Mouse (Mus musculus) stomach, embryonic 16.5 days (tissue): ENCODE data around the gene Edf1. TPM values are rescaled to one million over a fixed set of nuclear protein-coding genes. Genes with fewer than 3 reads are reported as not detected.
A peak's percentile ranks its signal among the peaks of the same experiment; 100 is the strongest.

ENCODE experiments used
- ATAC-seq: fragments of 200-750 bp; cut with Nextera tagmentation; 2 replicates; pipeline ENCODE4 v1.8.0; 2017; ENCODE audit warnings: moderate number of reproducible peaks, moderate TSS enrichment; ENCODE audit not compliant: insufficient read depth, low FRiP score
- H3K27ac ChIP-seq: fragments of 300-500 bp; sonication (generic); 2 replicates; pipeline ENCODE4 v1.5.1; 2014; ENCODE audit warnings: low read length
- H3K27me3 ChIP-seq: fragments of 300-500 bp; sonication (generic); 2 replicates; pipeline ENCODE4 v1.6.1; 2014; ENCODE audit warnings: low read length, control low read depth, mixed read lengths; ENCODE audit not compliant: control insufficient read depth, insufficient read depth
- H3K36me3 ChIP-seq: fragments of 300-500 bp; sonication (generic); 2 replicates; pipeline ENCODE4 v1.6.1; 2014; ENCODE audit warnings: low read length; ENCODE audit not compliant: control insufficient read depth, insufficient read depth
- H3K4me1 ChIP-seq: fragments of 300-500 bp; sonication (generic); 2 replicates; pipeline ENCODE4 v1.6.1; 2014; ENCODE audit warnings: low read length, control low read depth, mixed read lengths; ENCODE audit not compliant: control insufficient read depth, insufficient read depth
- H3K4me2 ChIP-seq: fragments of 300-500 bp; sonication (generic); 2 replicates; pipeline ENCODE4 v1.6.1; 2014; ENCODE audit warnings: low read depth, low read length, mixed read lengths
- H3K4me3 ChIP-seq: fragments of 300-500 bp; sonication (generic); replicated peaks from 2 replicates; pipeline ENCODE4 v1.5.1; 2014; ENCODE audit warnings: mild to moderate bottlenecking, low read length
- H3K9ac ChIP-seq: fragments of 300-500 bp; sonication (generic); 2 replicates; pipeline ENCODE4 v1.6.1; 2014; ENCODE audit warnings: low read length
- H3K9me3 ChIP-seq: fragments of 300-500 bp; sonication (generic); replicated peaks from 2 replicates; pipeline ENCODE4 v1.6.1; 2016; ENCODE audit warnings: low read length, control low read depth; ENCODE audit not compliant: control insufficient read depth
- WGBS: fragments of 180-500 bp; shearing (Covaris S2); extraction: QIAGEN DNeasy Blood & Tissue Kit; methylation state at CpG from one replicate; pipeline ENCODE4 v1.1.7; 2014; 5-methylcytosine and 5-hydroxymethylcytosine counted together
- polyA plus RNA-seq: library from polyadenylated mRNA; unstranded; fragments of >200 nt; fragmentation: Nextera tagmentation; extraction: Ambion mirVana; gene quantifications from 2 replicates; pipeline ENCODE4 v1.2.1, GENCODE M21; 2015

Edf1 gene
- polyA plus RNA-seq, 1 experiment from 2014 or later, result 401 TPM

DNA sequence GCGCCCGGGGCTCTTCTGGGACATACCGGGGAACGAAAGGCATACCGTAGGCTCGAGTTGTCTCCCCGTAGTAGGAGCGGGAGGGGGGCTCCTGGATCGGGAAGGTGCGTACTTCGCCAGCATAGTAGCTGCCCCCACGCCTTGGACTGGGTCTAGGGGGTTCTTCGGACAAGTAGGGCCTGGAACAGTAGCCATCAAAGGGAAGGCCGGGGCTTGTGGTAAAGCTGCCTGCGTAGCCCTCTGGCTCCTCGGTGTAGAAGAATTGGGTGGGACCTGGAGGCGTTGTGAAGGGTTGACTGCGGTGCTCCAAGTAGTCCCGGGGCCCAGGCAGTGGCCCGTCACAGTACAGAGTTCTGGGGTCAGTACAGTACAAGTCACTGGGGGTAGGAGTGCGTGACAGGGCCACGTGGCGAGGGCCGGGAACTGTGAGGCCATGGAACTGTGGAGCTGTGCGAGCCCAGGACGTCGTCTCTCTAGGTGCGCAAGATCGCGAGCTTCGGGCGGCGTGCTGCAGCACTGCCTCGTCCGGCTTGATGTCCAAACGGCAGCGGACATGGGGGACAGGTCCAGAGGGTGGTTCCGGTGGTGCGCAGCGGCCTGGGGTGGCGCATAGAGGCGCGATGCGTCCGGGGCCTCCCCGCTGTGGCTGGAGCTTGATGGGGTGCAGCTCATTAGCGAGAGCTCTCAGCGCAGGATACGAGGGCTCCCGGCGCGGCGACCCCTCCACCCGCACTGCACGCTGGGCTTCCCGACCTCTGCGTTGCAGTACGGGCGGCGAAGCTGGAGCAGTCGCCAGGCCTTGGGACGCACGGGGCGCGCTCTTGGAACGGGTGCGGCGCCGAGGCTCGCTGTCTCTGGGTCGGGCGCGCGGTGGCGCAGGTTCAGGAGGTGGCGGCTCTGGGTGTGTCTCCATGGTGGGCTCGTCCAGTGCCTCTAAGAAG is 21.4 kb downstream of the Edf1 start:
- peak overlapping the region; percentile 48 for H3K4me2 ChIP-seq
- no peak overlapping the region for H3K27ac ChIP-seq
- no peak for ATAC-seq
- H3K4me1 ChIP-seq, result peaks cover 48% of the 10 kb centered on the region
- H3K4me3 ChIP-seq, result peak overlapping the region; percentile 29
- H3K27me3 ChIP-seq, result peaks cover 49% of the 10 kb centered on the region
- no peak overlapping the region for H3K9ac ChIP-seq
- 4% methylated on average over 77 of the region's 77 CpGs for WGBS
- peaks cover 1% of the 10 kb centered on the region; the same call in 1 of the 2 replicates for H3K36me3 ChIP-seq
- no peaks in the 10 kb centered on the region for H3K9me3 ChIP-seq

DNA sequence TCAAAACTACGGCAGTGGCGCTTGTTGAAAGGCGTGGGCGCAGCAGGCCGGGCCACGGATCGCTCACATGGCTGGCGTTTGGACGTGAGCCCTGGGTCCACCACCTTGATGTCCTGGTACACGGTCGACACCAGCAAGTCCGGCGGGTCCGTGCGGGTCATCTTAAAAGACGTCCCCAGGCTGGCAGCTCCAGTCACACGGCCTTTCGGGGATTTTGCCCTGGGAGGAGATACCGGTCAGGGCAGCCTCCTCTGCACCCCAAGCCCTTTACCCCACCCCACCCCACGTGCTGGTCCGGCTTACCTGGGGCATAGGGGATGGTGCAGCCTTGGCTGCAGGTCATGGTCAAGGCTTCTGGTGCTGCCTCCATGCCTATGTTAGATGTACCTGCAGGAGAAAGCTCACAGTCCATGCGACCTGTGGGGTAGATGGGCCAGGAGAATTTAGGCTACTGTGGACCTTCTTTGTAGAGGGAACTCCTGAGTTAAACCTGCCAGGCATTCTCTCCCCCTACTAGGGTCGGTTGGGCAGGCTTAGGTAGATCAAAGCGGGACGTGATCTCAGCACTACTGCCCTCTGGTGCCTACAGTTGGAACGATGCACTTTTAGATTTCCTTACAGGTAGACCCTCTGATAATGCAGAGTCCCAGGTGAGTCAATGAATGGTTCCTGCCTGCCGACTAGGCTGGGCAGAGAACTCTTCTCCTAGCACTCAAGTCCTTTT is 22.3 kb downstream of the Edf1 start:
- peaks cover 4% of the 10 kb centered on the region; the same call in 1 of the 2 replicates for H3K36me3 ChIP-seq
- H3K9ac ChIP-seq, result no peak overlapping the region
- H3K4me2 ChIP-seq, result peak overlapping the region; percentile 48
- peaks cover 49% of the 10 kb centered on the region for H3K27me3 ChIP-seq
- peaks cover 46% of the 10 kb centered on the region for H3K4me1 ChIP-seq
- 3% methylated on average over 27 of the region's 27 CpGs for WGBS
- no peaks in the 10 kb centered on the region for H3K9me3 ChIP-seq
- ATAC-seq, result no peak
- peak overlapping the region; percentile 29 for H3K4me3 ChIP-seq
- no peak overlapping the region for H3K27ac ChIP-seq

DNA sequence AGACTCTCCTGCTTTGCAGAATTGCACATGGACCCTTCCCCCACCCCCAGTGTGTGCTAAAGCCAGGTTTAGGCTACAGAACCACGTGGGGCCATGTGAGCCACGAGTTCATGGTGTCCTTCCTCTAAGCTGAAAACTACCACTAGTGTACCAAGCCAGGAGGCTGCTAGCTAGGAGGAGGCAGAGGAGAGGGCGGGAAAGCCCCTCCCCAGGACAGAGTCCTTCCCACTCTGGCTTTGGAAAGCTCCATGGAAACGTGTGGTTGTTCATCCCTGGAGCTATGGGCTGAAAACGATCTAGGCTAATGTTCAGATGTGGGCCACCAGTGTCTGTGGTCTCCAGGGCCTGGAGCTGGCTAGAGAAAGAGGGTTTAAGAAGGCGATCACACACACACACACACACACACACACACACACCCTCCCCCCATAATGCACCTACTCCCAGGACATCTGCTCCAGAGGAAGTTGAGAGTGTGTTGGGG is 23.0 kb downstream of the Edf1 start:
- no peak overlapping the region for H3K4me3 ChIP-seq

DNA sequence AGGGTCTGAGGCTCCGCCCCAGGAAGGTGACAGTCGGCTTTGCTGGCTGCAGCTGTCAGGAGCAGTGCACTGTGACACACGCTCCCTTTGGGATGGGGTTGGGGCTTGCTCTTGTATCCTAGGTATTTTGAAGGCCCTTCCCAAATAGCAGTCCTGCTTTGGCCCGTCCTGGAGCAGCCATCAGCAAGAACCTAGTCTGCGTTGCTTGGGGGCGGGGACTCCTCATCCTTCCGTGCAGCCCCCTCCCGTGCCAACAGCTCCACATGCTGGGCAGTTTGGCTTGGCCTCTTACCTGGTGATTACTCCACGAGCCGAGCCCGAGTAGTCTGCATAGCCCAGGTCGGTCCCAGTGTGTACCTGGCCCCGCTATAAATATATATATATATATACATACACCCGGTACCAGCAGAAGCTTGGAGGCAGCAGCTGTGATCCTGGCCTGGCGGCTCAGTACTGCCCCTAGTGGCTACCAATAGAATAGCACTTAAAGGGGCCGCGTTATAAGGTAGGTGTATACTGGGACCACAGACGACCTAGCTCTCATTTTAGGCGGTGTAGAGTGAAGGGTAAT is 23.7 kb downstream of the Edf1 start, which contains the start of gene Ajm1:
TSS of gene Ajm1 (minus strand) at position 464 of the 571 bp plus-strand sequence.
- Histone ChIP-seq H3K4me3 (peak within 1 kb of the TSS; percentile 38), H3K36me3 (peaks cover 4% of the 10 kb centered on the region; the same call in 1 of the 2 replicates), H3K4me2 (peak within 1 kb of the TSS; percentile 65), H3K27ac (no peak within 1 kb of the TSS), H3K27me3 (peaks cover 46% of the 10 kb centered on the region), H3K9me3 (no peaks in the 10 kb centered on the region), H3K4me1 (peaks cover 37% of the 10 kb centered on the region), H3K9ac (peak within 1 kb of the TSS; percentile 40)
- peak; percentile 69 for ATAC-seq
- WGBS, result 4% methylated on average over 19 of the region's 19 CpGs

More for the DNA sequence above, 23.0 kb downstream of the Edf1 start:
- no peak overlapping the region for H3K27ac ChIP-seq
- 37% methylated on average over 6 of the region's 6 CpGs for WGBS
- no peak for ATAC-seq
- H3K27me3 ChIP-seq, result peaks cover 49% of the 10 kb centered on the region
- H3K4me1 ChIP-seq, result peaks cover 44% of the 10 kb centered on the region
- no peak overlapping the region for H3K4me2 ChIP-seq
- no peak overlapping the region for H3K9ac ChIP-seq
- H3K36me3 ChIP-seq, result peaks cover 4% of the 10 kb centered on the region; the same call in 1 of the 2 replicates
- no peaks in the 10 kb centered on the region for H3K9me3 ChIP-seq

DNA sequence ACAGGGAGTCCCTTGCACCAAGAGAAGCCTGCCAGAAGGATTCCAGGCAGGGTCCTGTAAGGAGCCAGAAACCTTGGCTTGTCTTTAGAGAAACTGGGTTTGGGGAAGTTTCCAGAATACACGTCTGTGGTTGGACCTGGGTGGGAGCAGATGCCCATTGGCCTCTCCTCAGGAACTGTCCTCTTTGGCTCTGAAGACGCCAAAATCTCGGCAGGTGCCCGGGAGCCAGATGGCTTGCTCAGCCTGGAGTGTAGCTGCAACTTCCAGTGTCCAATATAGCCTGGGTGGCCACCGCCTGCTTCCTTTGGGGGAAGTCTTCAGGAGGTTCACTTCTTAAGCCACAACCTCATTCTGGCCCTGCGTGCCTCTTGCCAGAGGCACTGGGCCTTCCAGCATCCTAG is 24.3 kb downstream of the Edf1 start:
- H3K27ac ChIP-seq, result no peak overlapping the region
- WGBS, result 21% methylated on average over 6 of the region's 6 CpGs
- peaks cover 35% of the 10 kb centered on the region for H3K4me1 ChIP-seq
- H3K27me3 ChIP-seq, result peaks cover 41% of the 10 kb centered on the region
- no peak for ATAC-seq
- H3K4me2 ChIP-seq, result no peak overlapping the region
- H3K9ac ChIP-seq, result no peak overlapping the region
- H3K36me3 ChIP-seq, result peaks cover 4% of the 10 kb centered on the region; the same call in 1 of the 2 replicates
- no peaks in the 10 kb centered on the region for H3K9me3 ChIP-seq
- no peak overlapping the region for H3K4me3 ChIP-seq

DNA sequence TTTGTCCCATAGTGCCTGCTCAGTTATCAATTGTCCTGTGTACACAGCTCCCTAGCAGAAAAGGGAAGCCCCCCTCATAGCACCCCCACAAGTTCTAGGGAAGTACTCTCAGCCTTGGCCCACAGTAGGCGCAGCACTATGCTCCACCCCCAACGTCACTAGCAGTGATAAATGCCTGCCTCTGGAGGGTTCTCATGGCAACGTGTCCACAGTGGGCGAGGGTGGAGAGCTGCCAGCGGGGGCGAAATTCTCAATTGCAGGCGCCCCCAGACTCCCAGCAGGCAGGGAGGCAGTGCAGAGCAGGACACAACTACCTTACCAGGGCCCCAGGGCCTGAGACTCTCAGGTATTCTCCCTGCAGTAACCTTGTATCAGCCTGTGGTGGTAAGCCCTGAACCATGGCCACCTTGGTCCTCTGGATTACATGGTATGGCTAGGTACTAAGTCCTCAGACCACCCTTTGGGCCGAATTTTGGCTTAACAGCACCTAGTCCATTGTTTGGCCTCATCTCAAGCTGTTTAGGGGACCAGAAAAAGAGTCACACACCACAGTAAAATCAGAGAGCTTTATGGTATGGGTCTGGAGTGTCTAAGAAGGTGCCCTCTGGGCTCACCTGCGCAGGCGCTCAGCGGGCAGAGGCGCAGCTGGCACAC is 24.9 kb downstream of the Edf1 start:
- peaks cover 34% of the 10 kb centered on the region for H3K27me3 ChIP-seq
- WGBS, result 42% methylated on average over 12 of the region's 12 CpGs
- peaks cover 4% of the 10 kb centered on the region; the same call in 1 of the 2 replicates for H3K36me3 ChIP-seq
- H3K27ac ChIP-seq, result no peak overlapping the region
- H3K4me2 ChIP-seq, result no peak overlapping the region
- no peak overlapping the region for H3K4me3 ChIP-seq
- H3K9me3 ChIP-seq, result no peaks in the 10 kb centered on the region
- no peak overlapping the region; the same call in 1 of the 2 replicates for H3K9ac ChIP-seq
- H3K4me1 ChIP-seq, result peaks cover 30% of the 10 kb centered on the region
- ATAC-seq, result peak; percentile 19; the same call in 1 of the 2 replicates

DNA sequence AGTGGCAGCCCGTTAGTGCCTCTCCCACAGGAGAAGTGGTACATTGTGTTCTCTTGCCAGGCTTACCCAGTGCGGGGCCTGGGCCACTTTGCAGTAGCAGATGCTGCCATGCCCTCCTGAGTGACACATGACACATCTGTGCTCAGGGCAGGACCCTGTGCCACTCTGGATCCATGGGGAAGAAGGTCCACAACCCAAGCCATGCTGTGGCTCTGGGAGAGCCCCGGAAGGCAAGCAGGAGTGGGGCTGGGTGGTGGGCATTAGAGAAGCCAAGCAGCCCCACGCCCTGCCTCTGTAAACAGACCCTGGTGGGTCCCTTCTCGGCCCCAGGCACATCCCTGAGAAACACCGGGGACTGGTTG is 25.5 kb downstream of the Edf1 start:
- Histone ChIP-seq H3K27me3 (peaks cover 29% of the 10 kb centered on the region), H3K4me3 (no peak overlapping the region), H3K27ac (no peak overlapping the region), H3K4me2 (no peak overlapping the region), H3K36me3 (peaks cover 4% of the 10 kb centered on the region; the same call in 1 of the 2 replicates), H3K9me3 (no peaks in the 10 kb centered on the region), H3K4me1 (peaks cover 25% of the 10 kb centered on the region), H3K9ac (no peak overlapping the region; the same call in 1 of the 2 replicates)
- ATAC-seq, result no peak
- WGBS, result 62% methylated on average over 6 of the region's 6 CpGs

DNA sequence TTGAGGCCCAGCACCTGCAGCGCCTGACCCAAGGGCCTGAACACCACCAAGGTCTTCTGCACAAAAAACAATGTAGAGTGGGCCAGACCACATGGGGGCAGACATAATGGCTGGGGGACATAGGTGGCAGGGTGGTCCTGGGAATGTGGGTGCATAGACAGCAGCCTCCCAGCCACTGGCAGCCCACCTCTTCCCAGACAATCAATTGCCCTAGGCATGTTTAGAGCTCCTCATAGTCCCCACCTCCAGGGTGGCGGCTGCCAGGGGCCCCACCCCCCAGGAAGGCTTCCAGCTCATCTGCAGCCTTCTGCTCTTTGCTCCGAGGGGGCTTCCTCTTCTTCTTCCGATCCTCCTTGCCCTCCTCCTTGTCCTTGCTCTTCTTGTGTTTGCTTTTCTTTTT is 25.9 kb downstream of the Edf1 start:
- no peak overlapping the region for H3K4me3 ChIP-seq
- no peak overlapping the region for H3K27ac ChIP-seq
- ATAC-seq, result no peak
- no peak overlapping the region for H3K9ac ChIP-seq
- H3K36me3 ChIP-seq, result peaks cover 4% of the 10 kb centered on the region; the same call in 1 of the 2 replicates
- no peak overlapping the region for H3K4me2 ChIP-seq
- no peaks in the 10 kb centered on the region for H3K9me3 ChIP-seq
- peaks cover 24% of the 10 kb centered on the region for H3K4me1 ChIP-seq
- H3K27me3 ChIP-seq, result peaks cover 24% of the 10 kb centered on the region
- 46% methylated on average over 4 of the region's 4 CpGs for WGBS
